Mouse (Mus musculus) hindbrain, embryonic 15.5 days (tissue): Measurements from ENCODE around the gene Gm49361. TPM values are rescaled to one million over a fixed set of nuclear protein-coding genes. Genes with fewer than 3 reads are reported as not detected.
"Not testable (repeated sequence)": the region's sequence is repeated elsewhere in the genome, so short reads cannot be mapped to it uniquely, and the experiment has no call there.

Experiments
- ATAC-seq: fragments of 200-750 bp; cut with Nextera tagmentation; 2 replicates; pipeline ENCODE4 v1.8.0; 2017; ENCODE audit warnings: low read depth, moderate number of reproducible peaks, moderate TSS enrichment; ENCODE audit not compliant: low FRiP score
- H3K27ac ChIP-seq: fragments of 300-500 bp; sonication (generic); replicated peaks from 2 replicates; pipeline ENCODE4 v1.5.1; 2015; ENCODE audit warnings: mild to moderate bottlenecking, inconsistent platforms
- H3K27me3 ChIP-seq: fragments of 300-500 bp; sonication (generic); 2 replicates; pipeline ENCODE4 v1.6.1; 2015; ENCODE audit warnings: control low read depth, inconsistent platforms
- H3K36me3 ChIP-seq: fragments of 300-500 bp; sonication (generic); 2 replicates; pipeline ENCODE4 v1.6.1; 2015; ENCODE audit warnings: control low read depth, inconsistent platforms
- H3K4me1 ChIP-seq: fragments of 300-500 bp; sonication (generic); replicated peaks from 2 replicates; pipeline ENCODE4 v1.6.1; 2015; ENCODE audit warnings: control low read depth, inconsistent platforms
- H3K4me2 ChIP-seq: fragments of 300-500 bp; sonication (generic); 2 replicates; pipeline ENCODE4 v1.6.1; 2015; ENCODE audit warnings: moderate library complexity, mild to moderate bottlenecking, inconsistent platforms
- H3K4me3 ChIP-seq: fragments of 300-500 bp; sonication (generic); 2 replicates; pipeline ENCODE4 v1.5.1; 2015; ENCODE audit warnings: mild to moderate bottlenecking, inconsistent platforms
- H3K9ac ChIP-seq: fragments of 300-500 bp; sonication (generic); 2 replicates; pipeline ENCODE4 v1.6.1; 2015; ENCODE audit warnings: inconsistent platforms
- H3K9me3 ChIP-seq: fragments of 300-500 bp; sonication (generic); 2 replicates; pipeline ENCODE4 v1.6.1; 2016; ENCODE audit warnings: control low read depth, inconsistent platforms
- WGBS: fragments of 180-500 bp; shearing (Covaris S2); methylation state at CpG from one replicate; pipeline ENCODE4 v1.1.7; 2015; 5-methylcytosine and 5-hydroxymethylcytosine counted together
- polyA plus RNA-seq: library from polyadenylated mRNA; unstranded; fragments of >200 nt; fragmentation: Nextera tagmentation; extraction: Ambion mirVana; gene quantifications from 2 replicates; pipeline ENCODE4 v1.2.1, GENCODE M21; 2015

Gene Gm49361
- polyA plus RNA-seq, 1 experiment from 2014 or later = not detected

DNA sequence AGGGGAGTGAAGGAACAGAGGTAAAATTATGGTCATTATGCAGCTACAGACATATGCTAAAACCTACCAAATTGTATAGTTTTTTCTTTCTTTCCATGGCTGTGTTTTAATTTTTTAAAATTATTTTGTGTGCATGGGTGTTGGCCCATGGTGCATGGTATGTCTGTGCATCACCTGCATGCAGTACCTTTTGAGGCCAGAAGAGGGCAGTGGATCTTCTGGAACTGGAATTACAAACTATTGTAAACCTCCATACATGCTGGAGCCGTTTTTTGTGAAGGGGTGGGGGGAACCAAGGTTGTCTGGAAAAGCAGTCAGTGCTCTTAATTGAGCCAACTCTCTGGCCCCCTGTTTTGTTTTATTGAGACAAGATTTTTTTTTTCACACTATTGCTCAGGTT is 61.3 kb downstream of the Gm49361 start:
- Histone ChIP-seq H3K4me2 (no peak overlapping the region), H3K9me3 (no peaks in the 10 kb centered on the region), H3K4me3 (no peak overlapping the region), H3K4me1 (no peaks in the 10 kb centered on the region; the same call in 1 of the 2 replicates), H3K27me3 (no peaks in the 10 kb centered on the region), H3K27ac (no peak overlapping the region), H3K36me3 (no peaks in the 10 kb centered on the region), H3K9ac (no peak overlapping the region)
- WGBS = 3% methylated on average over 1 of the region's 1 CpGs
- peak; percentile 59; the same call in 1 of the 2 replicates for ATAC-seq

DNA sequence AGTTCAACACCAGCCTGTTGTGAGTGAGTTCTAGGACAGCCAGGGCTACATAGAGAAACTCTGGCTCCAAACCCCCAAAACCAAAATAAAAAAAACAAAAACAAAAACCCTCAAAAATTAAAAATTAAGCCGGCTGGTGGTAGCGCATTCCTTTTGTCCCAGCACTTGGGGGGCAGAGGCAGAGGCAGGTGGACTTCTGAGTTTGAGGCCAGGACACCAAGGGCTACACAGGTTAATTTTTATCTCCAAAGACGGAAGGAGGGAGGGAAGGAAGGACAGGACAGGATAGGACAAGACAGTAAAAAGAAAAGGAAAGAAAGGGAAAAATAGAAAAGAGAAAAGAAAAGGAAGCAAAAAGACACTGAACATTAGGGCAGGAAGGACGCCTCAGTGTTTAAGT is 63.2 kb downstream of the Gm49361 start:
- Histone ChIP-seq H3K27me3 (no peaks in the 10 kb centered on the region), H3K4me1 (no peaks in the 10 kb centered on the region; the same call in 1 of the 2 replicates), H3K36me3 (no peaks in the 10 kb centered on the region), H3K9me3 (no peaks in the 10 kb centered on the region), H3K4me3 (no peak overlapping the region), H3K9ac (no peak overlapping the region), H3K4me2 (no peak overlapping the region), H3K27ac (no peak overlapping the region)
- no peak for ATAC-seq
- 84% methylated on average over 4 of the region's 4 CpGs for WGBS

DNA sequence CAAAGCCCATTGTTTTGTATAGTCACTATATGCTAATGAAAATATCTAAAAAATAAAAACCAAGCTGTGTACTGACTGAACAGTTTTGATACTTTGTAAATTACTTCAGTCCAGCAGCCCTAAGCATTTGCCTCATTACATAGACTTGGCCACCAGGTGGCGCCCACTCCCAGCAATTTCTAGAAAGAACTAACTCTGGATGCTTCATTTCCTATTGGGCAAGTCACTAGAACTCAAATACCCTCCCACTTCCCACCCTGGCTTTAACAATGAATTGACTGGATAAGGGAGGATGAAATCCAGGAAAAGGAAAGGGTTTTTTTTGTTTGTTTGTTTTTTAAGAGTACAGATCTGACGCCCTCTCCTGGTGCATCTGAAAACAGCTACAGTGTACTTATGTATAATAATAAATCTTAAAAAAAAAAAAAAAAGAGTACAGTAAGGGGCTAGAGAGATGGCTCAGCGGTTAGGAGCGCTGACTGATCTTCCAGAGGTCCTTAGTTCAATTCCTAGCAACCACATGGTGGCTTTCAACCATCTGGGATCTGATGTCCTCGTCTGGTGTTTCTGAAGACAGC is 65.9 kb downstream of the Gm49361 start:
- Histone ChIP-seq H3K4me3 (no peak overlapping the region), H3K4me1 (no peaks in the 10 kb centered on the region; the same call in 1 of the 2 replicates), H3K9ac (no peak overlapping the region), H3K9me3 (no peaks in the 10 kb centered on the region), H3K4me2 (no peak overlapping the region), H3K27ac (no peak overlapping the region), H3K27me3 (no peaks in the 10 kb centered on the region), H3K36me3 (no peaks in the 10 kb centered on the region)
- ATAC-seq = peak; percentile 82
- WGBS = 33% methylated on average over 5 of the region's 5 CpGs

- 21% methylated on average over 1 of the region's 1 CpGs for WGBS
- ATAC-seq = peak; percentile 43; the same call in 1 of the 2 replicates
- H3K4me1 ChIP-seq = no peaks in the 10 kb centered on the region; the same call in 1 of the 2 replicates
These were observed 66.4 kb downstream of the Gm49361 start for GRCm38 (mm10) chr14:57679523-57679922.

DNA sequence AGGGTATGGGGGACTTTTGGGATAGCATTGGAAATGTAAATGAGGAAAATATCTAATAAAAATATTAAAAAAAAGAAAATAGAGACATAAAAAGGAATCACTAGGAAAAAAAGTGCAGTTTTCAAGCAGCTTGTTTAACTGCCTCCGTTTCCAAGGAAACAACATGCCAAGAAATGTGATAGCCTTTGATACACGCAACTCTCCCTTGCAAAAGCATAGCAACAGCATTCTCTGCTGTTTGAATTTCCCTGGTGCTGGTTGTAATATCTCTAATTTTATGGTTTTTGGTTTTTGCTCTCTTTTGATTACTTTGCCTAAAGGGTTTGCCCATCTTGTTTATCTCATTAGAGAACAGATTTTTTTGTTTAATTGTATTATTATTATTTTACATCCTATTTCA is 70.4 kb downstream of the Gm49361 start:
- Histone ChIP-seq H3K9ac (no peak overlapping the region), H3K9me3 (no peaks in the 10 kb centered on the region), H3K27me3 (no peaks in the 10 kb centered on the region), H3K4me1 (no peaks in the 10 kb centered on the region; the same call in 1 of the 2 replicates), H3K4me3 (no peak overlapping the region), H3K27ac (no peak overlapping the region), H3K4me2 (no peak overlapping the region), H3K36me3 (no peaks in the 10 kb centered on the region)
- 59% methylated on average over 2 of the region's 2 CpGs for WGBS
- no peak for ATAC-seq

More at GRCm38 (mm10) chr14:57679523-57679922, 66.4 kb downstream of the Gm49361 start:
- H3K9me3 ChIP-seq = no peaks in the 10 kb centered on the region
- no peak overlapping the region for H3K9ac ChIP-seq
- no peak overlapping the region for H3K4me3 ChIP-seq
- no peaks in the 10 kb centered on the region for H3K27me3 ChIP-seq
- no peak overlapping the region for H3K27ac ChIP-seq
- H3K4me2 ChIP-seq = no peak overlapping the region
- H3K36me3 ChIP-seq = no peaks in the 10 kb centered on the region

DNA sequence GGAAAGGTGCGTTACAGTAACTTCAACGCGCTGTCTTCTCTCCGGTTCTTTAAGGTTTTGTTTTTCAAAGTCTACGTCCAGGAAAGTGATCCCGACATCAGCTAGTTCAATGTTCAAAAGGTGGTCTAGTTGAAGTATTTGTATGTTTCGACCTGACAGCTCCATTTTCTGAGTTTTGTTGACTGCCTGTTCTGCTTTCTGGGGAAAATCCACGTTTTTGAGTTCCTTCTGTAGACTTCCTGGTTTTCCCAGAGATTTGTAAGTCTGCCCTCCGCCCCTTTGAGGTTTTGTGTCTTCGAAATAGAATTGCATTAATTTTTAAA is 80.3 kb downstream of the Gm49361 start:
- Histone ChIP-seq H3K36me3 (no peaks in the 10 kb centered on the region), H3K9ac (peak overlapping the region; percentile 78), H3K4me2 (peak overlapping the region; percentile 96), H3K27me3 (no peaks in the 10 kb centered on the region), H3K4me1 (peaks cover 31% of the 10 kb centered on the region), H3K27ac (peak overlapping the region; percentile 97), H3K4me3 (peak overlapping the region; percentile 76), H3K9me3 (no peaks in the 10 kb centered on the region)
- no peak for ATAC-seq
- WGBS = 16% methylated on average over 10 of the region's 10 CpGs

- no peaks in the 10 kb centered on the region for H3K36me3 ChIP-seq
- WGBS = under 1% methylated on average over 80 of the region's 80 CpGs
- peak within 1 kb of the TSS; percentile 76 for H3K4me3 ChIP-seq
- H3K27me3 ChIP-seq = no peaks in the 10 kb centered on the region
- peak within 1 kb of the TSS; percentile 97 for H3K27ac ChIP-seq
- peaks cover 31% of the 10 kb centered on the region for H3K4me1 ChIP-seq
- no peaks in the 10 kb centered on the region for H3K9me3 ChIP-seq
- H3K9ac ChIP-seq = peak within 1 kb of the TSS; percentile 78
- ATAC-seq = peak; percentile 97
- peak within 1 kb of the TSS; percentile 96 for H3K4me2 ChIP-seq
These were observed 80.9 kb downstream of the Gm49361 start, which contains the start of gene Xpo4 for GRCm38 (mm10) chr14:57664822-57665627. TSS of gene Xpo4 (minus strand) at chr14:57665430.

- peak overlapping the region; percentile 78 for H3K9ac ChIP-seq
- ATAC-seq = peak; percentile 69
- peak overlapping the region; percentile 76 for H3K4me3 ChIP-seq
- H3K27me3 ChIP-seq = no peaks in the 10 kb centered on the region
- H3K36me3 ChIP-seq = no peaks in the 10 kb centered on the region
- H3K4me1 ChIP-seq = peaks cover 31% of the 10 kb centered on the region
- peak overlapping the region; percentile 96 for H3K4me2 ChIP-seq
- H3K27ac ChIP-seq = peak overlapping the region; percentile 97
- no peaks in the 10 kb centered on the region for H3K9me3 ChIP-seq
- WGBS = under 1% methylated on average over 19 of the region's 19 CpGs
These were observed 81.5 kb downstream of the Gm49361 start for GRCm38 (mm10) chr14:57664311-57664821.

DNA sequence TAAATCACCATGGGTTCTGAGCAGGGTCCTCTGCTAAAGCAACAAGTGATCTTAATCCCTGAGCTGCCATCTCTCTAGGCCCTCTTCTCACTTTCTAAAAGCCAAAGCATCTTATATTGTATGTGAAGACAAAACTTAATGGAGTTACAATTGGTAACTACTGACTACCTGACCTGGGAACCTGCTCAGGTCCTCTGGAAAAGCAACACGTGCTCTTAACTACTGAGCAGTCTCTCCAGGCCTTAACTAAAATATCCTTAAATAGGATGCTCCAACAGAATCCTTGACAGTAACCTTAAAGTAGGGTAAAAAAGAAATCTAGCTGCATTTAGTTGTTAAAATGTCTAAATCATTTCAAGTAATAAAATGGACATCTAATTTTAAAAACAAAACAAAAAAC is 82.3 kb downstream of the Gm49361 start:
- Histone ChIP-seq H3K9me3 (no peaks in the 10 kb centered on the region), H3K36me3 (no peaks in the 10 kb centered on the region), H3K27me3 (no peaks in the 10 kb centered on the region), H3K4me3 (peak overlapping the region; percentile 76), H3K4me1 (peaks cover 31% of the 10 kb centered on the region), H3K27ac (no peak overlapping the region), H3K9ac (no peak overlapping the region), H3K4me2 (peak overlapping the region; percentile 96)
- WGBS = 34% methylated on average over 1 of the region's 1 CpGs
- no peak for ATAC-seq

GRCm38 (mm10) chr14:57658301-57658700 is 87.6 kb downstream of the Gm49361 start:
- Histone ChIP-seq H3K9me3 (no peaks in the 10 kb centered on the region), H3K4me1 (peaks cover 8% of the 10 kb centered on the region; the same call in 1 of the 2 replicates), H3K27ac (no peak overlapping the region), H3K36me3 (no peaks in the 10 kb centered on the region), H3K9ac (no peak overlapping the region), H3K27me3 (no peaks in the 10 kb centered on the region), H3K4me2 (no peak overlapping the region), H3K4me3 (no peak overlapping the region)
- ATAC-seq = no peak
- WGBS = 95% methylated on average over 4 of the region's 4 CpGs

DNA sequence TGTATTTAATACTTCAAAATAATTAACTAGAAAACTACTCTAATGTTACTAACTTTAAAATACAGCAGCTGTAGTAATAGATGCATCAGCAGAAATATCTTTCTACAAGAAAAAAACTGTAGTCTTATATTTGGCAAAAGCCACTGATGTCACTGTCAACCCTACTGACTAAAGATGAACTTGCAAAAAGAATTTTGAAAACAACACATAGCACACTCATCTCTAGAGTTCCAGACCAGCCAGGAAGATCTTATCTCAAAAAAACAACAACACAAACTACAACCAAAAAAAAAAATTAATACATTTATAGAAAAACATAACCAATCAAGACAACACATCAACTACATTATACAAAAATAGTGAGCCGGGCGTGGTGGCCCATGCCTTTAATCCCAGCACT is 88.4 kb downstream of the Gm49361 start:
- Histone ChIP-seq H3K4me1 (0 out of 2 replicates have a peak, but pooled peaks cover 2% of the 10 kb centered on the region), H3K27me3 (no peaks in the 10 kb centered on the region), H3K36me3 (no peaks in the 10 kb centered on the region), H3K9ac (no peak overlapping the region), H3K4me2 (no peak overlapping the region), H3K27ac (no peak overlapping the region), H3K4me3 (no peak overlapping the region), H3K9me3 (no peaks in the 10 kb centered on the region)
- WGBS = 95% methylated on average over 2 of the region's 2 CpGs
- ATAC-seq = no peak

GRCm38 (mm10) chr14:57656519-57656918 is 89.4 kb downstream of the Gm49361 start:
- not testable (repeated sequence) for ATAC-seq, H3K4me1 ChIP-seq, H3K4me2 ChIP-seq, H3K9ac ChIP-seq, H3K27ac ChIP-seq, H3K4me3 ChIP-seq, H3K27me3 ChIP-seq, H3K36me3 ChIP-seq, H3K9me3 ChIP-seq
- 91% methylated on average over 3 of the region's 3 CpGs for WGBS
